Mouse (Mus musculus): ENCODE results near the gene Atg4b. TPM values are rescaled to one million over a fixed set of nuclear protein-coding genes. Genes with fewer than 3 reads are reported as not detected.

Atg4b gene
- total and polyA plus RNA-seq, 3 experiments, result 27.7 to 36.4 (median 33.6) TPM

GRCm38 (mm10) chr1:93801741-93802238, 50.5 kb downstream of the Atg4b start, which contains the start of gene Dtymk:
Gene Dtymk (minus strand): TSS chr1:93801934.
- H3K4me3 ChIP-seq, result peak within 1 kb of the TSS; percentile 62
- intact Hi-C loops (cut with DNase I), result loop anchor here (2.0 to 10.0 kb wide), 5 partner anchors 47 to 457 kb away; partner anchors contain the start of genes Farp2, Pask, Ppp1r7 and Thap4
- under 1% methylated on average over 42 of the region's 42 CpGs for WGBS
- H3K9ac ChIP-seq (ENCODE audit: low read depth, low read length), result peak within 1 kb of the TSS; percentile 80
- H3K36me3 ChIP-seq (ENCODE audit: control insufficient read depth, insufficient read depth, low read length), result no peaks in the 10 kb centered on the region
- H3K79me2 ChIP-seq (replicated peaks; ENCODE audit: control insufficient read depth, insufficient read depth, low read length), result no peaks in the 10 kb centered on the region
- peak; percentile 78 for TF ChIP-seq POLR2A (IDR thresholded peaks at IDR 0.05; ENCODE audit: insufficient read depth, low read depth, low read length)
- peak; percentile 46; the same call in 1 of the 2 replicates for TF ChIP-seq EP300 (IDR thresholded peaks at IDR 0.05; ENCODE audit: insufficient read depth, low read depth, low read length)
- TF ChIP-seq CTCF (IDR thresholded peaks at IDR 0.05), result peak; percentile 63
- peak; percentile 90 to 95 for DNase-seq
- no peaks in the 10 kb centered on the region for H3K27me3 ChIP-seq (ENCODE audit: control insufficient read depth, insufficient read depth, low read length)
- peak within 1 kb of the TSS; percentile 61 for H3K27ac ChIP-seq
- H3K4me1 ChIP-seq (ENCODE audit: control insufficient read depth, insufficient read depth, low read length), result 0 out of 2 replicates have a peak, but pooled peaks cover 1% of the 10 kb centered on the region

GRCm38 (mm10) chr1:93802771-93803170, 51.5 kb downstream of the Atg4b start:
- intact Hi-C loops (cut with DNase I), result loop anchor here (1.0 to 10.0 kb wide), 6 partner anchors 48 to 458 kb away; partner anchors contain the start of genes Farp2, Hdlbp, Pask and Ppp1r7
- Histone ChIP-seq H3K4me3 (no peak overlapping the region), H3K27me3 (ENCODE audit: control insufficient read depth, insufficient read depth, low read length) (no peaks in the 10 kb centered on the region), H3K36me3 (ENCODE audit: control insufficient read depth, insufficient read depth, low read length) (no peaks in the 10 kb centered on the region), H3K27ac (no peak overlapping the region; the same call in 1 of the 2 replicates), H3K4me1 (ENCODE audit: control insufficient read depth, insufficient read depth, low read length) (0 out of 2 replicates have a peak, but pooled peaks cover 1% of the 10 kb centered on the region), H3K79me2 (replicated peaks; ENCODE audit: control insufficient read depth, insufficient read depth, low read length) (no peaks in the 10 kb centered on the region), H3K9ac (ENCODE audit: low read depth, low read length) (no peak overlapping the region)
- no peak for DNase-seq
- TF ChIP-seq EP300 (IDR thresholded peaks at IDR 0.05; ENCODE audit: insufficient read depth, low read depth, low read length), result no peak
- no peak for TF ChIP-seq CTCF (IDR thresholded peaks at IDR 0.05)
- no peak for TF ChIP-seq POLR2A (IDR thresholded peaks at IDR 0.05; ENCODE audit: insufficient read depth, low read depth, low read length)
- WGBS, result 83% methylated on average over 5 of the region's 5 CpGs

GRCm38 (mm10) chr1:93803556-93804507, 52.5 kb downstream of the Atg4b start, which contains the start of gene Ing5:
Gene Ing5 (plus strand): TSS chr1:93803965.
- H3K36me3 ChIP-seq (ENCODE audit: control insufficient read depth, insufficient read depth, low read length), result no peaks in the 10 kb centered on the region
- H3K79me2 ChIP-seq (replicated peaks; ENCODE audit: control insufficient read depth, insufficient read depth, low read length), result no peaks in the 10 kb centered on the region
- intact Hi-C loops (cut with DNase I), result loop anchor here (1.0 to 10.0 kb wide), 7 partner anchors 19 to 459 kb away; partner anchors contain the start of genes Farp2, Hdlbp, Pask and Ppp1r7
- no peaks in the 10 kb centered on the region for H3K27me3 ChIP-seq (ENCODE audit: control insufficient read depth, insufficient read depth, low read length)
- H3K9ac ChIP-seq (ENCODE audit: low read depth, low read length), result peak within 1 kb of the TSS; percentile 90
- H3K27ac ChIP-seq, result peak within 1 kb of the TSS; percentile 91
- peak; percentile 99 to 100 for DNase-seq
- under 1% methylated on average over 94 of the region's 94 CpGs for WGBS
- H3K4me3 ChIP-seq, result peak within 1 kb of the TSS; percentile 73
- H3K4me1 ChIP-seq (ENCODE audit: control insufficient read depth, insufficient read depth, low read length), result 0 out of 2 replicates have a peak, but pooled peaks cover 1% of the 10 kb centered on the region
- TF ChIP-seq CTCF (IDR thresholded peaks at IDR 0.05) (no peak; the same call in none of the 2 replicates), POLR2A (IDR thresholded peaks at IDR 0.05; ENCODE audit: insufficient read depth, low read depth, low read length) (peak; percentile 51; the same call in 1 of the 2 replicates), EP300 (IDR thresholded peaks at IDR 0.05; ENCODE audit: insufficient read depth, low read depth, low read length) (no peak)

GRCm38 (mm10) chr1:93804818-93805217, 53.5 kb downstream of the Atg4b start:
- DNase-seq, result no peak
- Histone ChIP-seq H3K9ac (ENCODE audit: low read depth, low read length) (no peak overlapping the region), H3K36me3 (ENCODE audit: control insufficient read depth, insufficient read depth, low read length) (no peaks in the 10 kb centered on the region), H3K27me3 (ENCODE audit: control insufficient read depth, insufficient read depth, low read length) (no peaks in the 10 kb centered on the region), H3K4me1 (ENCODE audit: control insufficient read depth, insufficient read depth, low read length) (0 out of 2 replicates have a peak, but pooled peaks cover 1% of the 10 kb centered on the region), H3K79me2 (replicated peaks; ENCODE audit: control insufficient read depth, insufficient read depth, low read length) (peaks cover under 1% of the 10 kb centered on the region; the same call in 1 of the 2 replicates), H3K4me3 (no peak overlapping the region; the same call in 1 of the 2 replicates), H3K27ac (no peak overlapping the region)
- WGBS, result 59% methylated on average over 4 of the region's 4 CpGs
- intact Hi-C loops (cut with DNase I), result loop anchor here (2.0 to 10.0 kb wide), 4 partner anchors 18 to 460 kb away; partner anchors contain the start of genes Farp2, Pask and Ppp1r7
- TF ChIP-seq CTCF (IDR thresholded peaks at IDR 0.05), result no peak
- no peak for TF ChIP-seq EP300 (IDR thresholded peaks at IDR 0.05; ENCODE audit: insufficient read depth, low read depth, low read length)
- no peak for TF ChIP-seq POLR2A (IDR thresholded peaks at IDR 0.05; ENCODE audit: insufficient read depth, low read depth, low read length)

GRCm38 (mm10) chr1:93805221-93805951, 54.1 kb downstream of the Atg4b start:
- Histone ChIP-seq H3K27ac (no peak overlapping the region), H3K9ac (ENCODE audit: low read depth, low read length) (no peak overlapping the region), H3K4me3 (no peak overlapping the region), H3K36me3 (ENCODE audit: control insufficient read depth, insufficient read depth, low read length) (no peaks in the 10 kb centered on the region), H3K79me2 (replicated peaks; ENCODE audit: control insufficient read depth, insufficient read depth, low read length) (peaks cover 2% of the 10 kb centered on the region; the same call in 1 of the 2 replicates), H3K27me3 (ENCODE audit: control insufficient read depth, insufficient read depth, low read length) (no peaks in the 10 kb centered on the region), H3K4me1 (ENCODE audit: control insufficient read depth, insufficient read depth, low read length) (0 out of 2 replicates have a peak, but pooled peaks cover 1% of the 10 kb centered on the region)
- WGBS, result 72% methylated on average over 5 of the region's 5 CpGs
- intact Hi-C loops (cut with DNase I), result loop anchor here (2.0 to 10.0 kb wide), 2 partner anchors 17 to 461 kb away; partner anchors contain the start of genes Pask and Ppp1r7
- DNase-seq, result no peak
- no peak for TF ChIP-seq EP300 (IDR thresholded peaks at IDR 0.05; ENCODE audit: insufficient read depth, low read depth, low read length)
- no peak for TF ChIP-seq CTCF (IDR thresholded peaks at IDR 0.05)
- TF ChIP-seq POLR2A (IDR thresholded peaks at IDR 0.05; ENCODE audit: insufficient read depth, low read depth, low read length), result no peak
